Mouse (Mus musculus) myocyte (in vitro differentiated cells): Measurements from ENCODE around the gene Rhno1.

ENCODE experiments used
- CEBPB ChIP-seq: IDR thresholded peaks from 2 replicates; pipeline ENCODE4 v1.6.1; 2011; ENCODE audit warnings: mild to moderate bottlenecking, moderate library complexity; ENCODE audit not compliant: poor library complexity, insufficient read depth, severe bottlenecking
- MAX ChIP-seq: IDR thresholded peaks from one replicate; pipeline ENCODE4 v1.6.1; 2011; ENCODE audit warnings: low read depth, mild to moderate bottlenecking, control low read depth
- MYOD1 ChIP-seq, 3 experiments: IDR thresholded peaks; one replicate each; pipeline ENCODE4 v1.6.1; 2011; ENCODE audit warnings: control low read depth in 2 of 3, low read depth in 2 of 3, mild to moderate bottlenecking in 2 of 3, moderate library complexity in 1 of 3; ENCODE audit not compliant: insufficient read length in 2 of 3, control insufficient read depth in 1 of 3
- MYOG ChIP-seq, 3 experiments: IDR thresholded peaks; one replicate each; pipeline ENCODE4 v1.6.1; 2011; ENCODE audit warnings: control low read depth in 2 of 3, low read depth in 2 of 3, mild to moderate bottlenecking in 2 of 3; ENCODE audit not compliant: insufficient read length in 2 of 3, control insufficient read depth in 1 of 3, insufficient read depth in 1 of 3
- POLR2A ChIP-seq: IDR thresholded peaks from one replicate; pipeline ENCODE4 v1.6.1; 2011; ENCODE audit warnings: low read depth, mild to moderate bottlenecking, control low read depth, moderate library complexity; ENCODE audit not compliant: insufficient read length
- POLR2AphosphoS2 ChIP-seq: IDR thresholded peaks from one replicate; pipeline ENCODE4 v1.6.1; 2011; ENCODE audit warnings: low read depth, control low read depth; ENCODE audit not compliant: insufficient read length
- REST ChIP-seq: IDR thresholded peaks from one replicate; pipeline ENCODE4 v1.6.1; 2011; ENCODE audit warnings: mild to moderate bottlenecking, control low read depth, moderate library complexity; ENCODE audit not compliant: insufficient read depth, insufficient read length
- SRF ChIP-seq: IDR thresholded peaks from one replicate; pipeline ENCODE4 v1.6.1; 2011; ENCODE audit warnings: low read depth; ENCODE audit not compliant: control insufficient read depth, insufficient read length
- TCF12 ChIP-seq: IDR thresholded peaks from one replicate; pipeline ENCODE4 v1.6.1; 2011; ENCODE audit warnings: mild to moderate bottlenecking, control low read depth; ENCODE audit not compliant: poor library complexity, insufficient read depth, severe bottlenecking

DNA sequence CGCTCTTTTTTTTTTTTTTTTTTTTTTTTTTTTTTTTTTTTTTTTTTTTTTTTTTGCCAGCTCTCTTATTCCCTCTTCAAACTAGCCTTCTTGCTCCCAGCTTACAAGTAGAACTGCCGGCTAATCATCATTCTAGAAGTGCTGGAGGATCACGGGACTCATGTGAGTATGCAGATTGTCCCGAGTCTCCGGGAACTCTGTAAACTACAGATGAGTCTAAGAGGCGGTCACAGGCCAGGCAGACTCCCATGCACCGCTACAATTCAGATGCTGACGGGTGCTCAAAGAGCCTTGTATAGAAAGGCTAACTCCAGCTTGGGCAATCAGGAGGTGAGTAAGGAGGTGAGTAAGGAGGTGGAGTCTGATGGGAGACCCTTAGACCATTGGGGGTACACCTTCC lies 47.1 kb downstream of the Rhno1 start:
- no peak for TF ChIP-seq MAX
- TF ChIP-seq MYOD1 (IDR thresholded peaks at IDR 0.05; ENCODE audit: control insufficient read depth in 1 of 3, insufficient read length in 2 of 3, low read depth in 2 of 3) = no peak
- no peak for TF ChIP-seq MYOG (IDR thresholded peaks at IDR 0.05; ENCODE audit: control insufficient read depth in 1 of 3, insufficient read depth in 1 of 3, insufficient read length in 2 of 3, low read depth in 2 of 3)
- TF ChIP-seq POLR2A = no peak
- no peak for TF ChIP-seq REST
- no peak for TF ChIP-seq POLR2AphosphoS2
- TF ChIP-seq SRF = no peak
- TF ChIP-seq CEBPB = no peak
- no peak for TF ChIP-seq TCF12
